Mouse (Mus musculus): ENCODE measurements at regions not wholly inside any gene's neighbourhood (a gene's known extent, or its start where the extent isn't known, plus 50 kb on each side); places are given as distances from the start of the nearest gene placed in this dataset.

DNA sequence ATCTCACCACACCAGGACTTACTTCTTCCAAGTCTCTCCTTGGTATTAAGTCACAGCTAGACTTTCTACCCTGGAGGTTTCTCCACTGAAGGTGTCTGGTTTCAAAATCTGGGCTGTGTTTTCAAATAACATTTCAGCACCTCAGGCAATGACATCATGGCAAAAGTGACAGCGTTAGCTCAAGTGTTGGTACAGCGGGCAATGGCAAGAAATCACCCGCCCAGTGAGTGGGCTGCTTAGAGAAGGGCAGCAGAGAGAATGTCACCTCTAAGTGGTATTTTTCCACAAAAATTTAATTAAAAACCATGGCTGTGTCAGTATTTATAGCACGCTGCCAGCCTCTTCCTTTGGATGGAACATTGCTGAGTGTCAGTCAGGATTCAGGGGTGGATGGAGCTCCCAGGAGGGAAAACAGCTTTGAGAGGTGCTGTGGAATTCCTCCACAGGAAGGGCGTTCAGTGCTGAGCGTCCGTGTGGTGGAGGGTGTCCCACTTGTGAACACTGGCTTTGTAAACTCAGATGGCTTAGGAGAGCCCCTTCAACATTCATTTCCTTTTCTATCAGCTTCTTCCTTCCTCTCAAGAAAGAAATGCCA lies 141.5 kb downstream of the Gas1 start:
- dilution Hi-C loops (cut with MboI; ENCODE audit: extremely low pct_ligation_motif_present, extremely low pct_unique_long_range_greater_than_20kb, low sequenced_read_pairs) = no loop called here

DNA sequence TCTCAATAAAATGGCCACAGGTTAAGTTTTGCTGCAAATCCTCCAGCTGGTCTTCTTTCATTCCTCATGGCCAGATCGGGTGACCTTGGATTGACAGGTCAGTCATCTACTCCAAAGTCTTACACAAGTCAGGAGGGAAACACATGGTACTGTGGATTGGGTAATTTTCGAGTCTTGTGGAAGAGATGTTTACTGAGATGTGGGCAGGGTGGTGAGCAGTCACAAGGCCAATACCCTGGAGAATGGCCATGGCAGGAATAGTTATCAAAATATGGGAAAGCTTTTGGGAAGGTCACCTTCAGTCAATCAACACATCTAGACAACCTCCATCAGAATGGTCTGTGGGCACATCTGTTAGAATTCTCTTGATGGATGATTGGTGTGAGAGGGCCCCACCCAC lies 144.0 kb downstream of the Gas1 start:
- Histone ChIP-seq H3K4me2 (ENCODE audit: insufficient read depth, low read depth, poor library complexity, severe bottlenecking) (no peak overlapping the region), H3K79me2 (replicated peaks; ENCODE audit: control insufficient read depth, extremely low read depth, insufficient read depth, poor library complexity, severe bottlenecking) (no peaks in the 10 kb centered on the region), H3K9me3 (replicated peaks; ENCODE audit: low read length) (peaks cover 85% of the 10 kb centered on the region), H3K4me1 (ENCODE audit: control insufficient read depth in 1 of 2, insufficient read depth in 2 of 2) (no peaks in the 10 kb centered on the region), H3K36me3 (replicated peaks in 1 of 2; ENCODE audit: control insufficient read depth in 1 of 2, insufficient read depth in 1 of 2, low read length in 1 of 2) (no peaks in the 10 kb centered on the region), H3K4me3 (replicated peaks in 1 of 3; ENCODE audit: low read depth in 2 of 3, low read length in 2 of 3, poor library complexity in 1 of 3) (no peak overlapping the region), H3K27me3 (replicated peaks) (no peaks in the 10 kb centered on the region), H3K9ac (ENCODE audit: insufficient read depth, low read depth) (no peak overlapping the region), H3K27ac (ENCODE audit: insufficient read depth, low read depth) (no peak overlapping the region)
- in situ Hi-C loops (cut with MboI; ENCODE audit: low pct_ligation_motif_present, low pct_unique_long_range_greater_than_20kb, low sequenced_read_pairs) (no loop called here), dilution Hi-C loops (cut with MboI; ENCODE audit: extremely low pct_ligation_motif_present, extremely low pct_unique_long_range_greater_than_20kb, low sequenced_read_pairs) (no loop called here)
- TF ChIP-seq GABPA (IDR thresholded peaks at IDR 0.05; ENCODE audit: insufficient replicate concordance, low read depth, low read length) (no peak), POLR2AphosphoS2 (IDR thresholded peaks at IDR 0.05; ENCODE audit: low read depth, low read length) (no peak), MAX (IDR thresholded peaks at IDR 0.05; ENCODE audit: low read length) (no peak), TBP (conservative IDR thresholded peaks at IDR 0.05; ENCODE audit: low read depth, low read length) (no peak), CTCF (conservative IDR thresholded peaks at IDR 0.05 in 1 of 2, IDR thresholded peaks at IDR 0.05 in 1 of 2; ENCODE audit: low read depth in 2 of 2, low read length in 2 of 2) (no peak)
- DNase-seq (ENCODE audit: extremely low read depth) = no peak

More for the DNA sequence above, 141.5 kb downstream of the Gas1 start:
- Histone ChIP-seq H3K9ac (ENCODE audit: insufficient read depth, low read depth) (no peak overlapping the region), H3K4me2 (ENCODE audit: insufficient read depth, low read depth, poor library complexity, severe bottlenecking) (no peak overlapping the region), H3K27me3 (replicated peaks) (no peaks in the 10 kb centered on the region), H3K36me3 (replicated peaks in 1 of 2; ENCODE audit: control insufficient read depth in 1 of 2, insufficient read depth in 1 of 2, low read length in 1 of 2) (no peaks in the 10 kb centered on the region), H3K79me2 (replicated peaks; ENCODE audit: control insufficient read depth, extremely low read depth, insufficient read depth, poor library complexity, severe bottlenecking) (no peaks in the 10 kb centered on the region), H3K27ac (ENCODE audit: insufficient read depth, low read depth) (no peak overlapping the region), H3K4me1 (ENCODE audit: control insufficient read depth in 1 of 2, insufficient read depth in 2 of 2) (no peaks in the 10 kb centered on the region), H3K9me3 (replicated peaks; ENCODE audit: low read length) (peaks cover 92% of the 10 kb centered on the region), H3K4me3 (replicated peaks in 1 of 3; ENCODE audit: low read depth in 2 of 3, low read length in 2 of 3, poor library complexity in 1 of 3) (no peak overlapping the region)
- DNase-seq (ENCODE audit: extremely low read depth) = no peak
- no peak for TF ChIP-seq USF2 (conservative IDR thresholded peaks at IDR 0.05; ENCODE audit: low read depth, low read length)
- TF ChIP-seq GABPA (IDR thresholded peaks at IDR 0.05; ENCODE audit: insufficient replicate concordance, low read depth, low read length) = no peak
- TF ChIP-seq JUN (IDR thresholded peaks at IDR 0.05; ENCODE audit: insufficient read depth, low read depth, low read length) = no peak
- TF ChIP-seq MAFK (IDR thresholded peaks at IDR 0.05; ENCODE audit: insufficient replicate concordance, low read length) = no peak
- no peak for TF ChIP-seq MEF2A (IDR thresholded peaks at IDR 0.05; ENCODE audit: borderline replicate concordance, low read depth, low read length)
- no peak for TF ChIP-seq MYC (IDR thresholded peaks at IDR 0.05; ENCODE audit: low read depth, low read length)
- no peak for TF ChIP-seq MAX (IDR thresholded peaks at IDR 0.05; ENCODE audit: low read length)
- TF ChIP-seq POLR2AphosphoS2 (IDR thresholded peaks at IDR 0.05; ENCODE audit: low read depth, low read length) = no peak
- TF ChIP-seq ZMIZ1 (IDR thresholded peaks at IDR 0.05; ENCODE audit: low read depth, low read length) = no peak
- TF ChIP-seq CTCF (conservative IDR thresholded peaks at IDR 0.05 in 1 of 2, IDR thresholded peaks at IDR 0.05 in 1 of 2; ENCODE audit: low read depth in 2 of 2, low read length in 2 of 2) = no peak
- no peak for TF ChIP-seq SMC3 (IDR thresholded peaks at IDR 0.05; ENCODE audit: low read depth, low read length)
- no peak for TF ChIP-seq IRF4 (IDR thresholded peaks at IDR 0.05; ENCODE audit: low read depth, low read length)
- TF ChIP-seq POLR2A (IDR thresholded peaks at IDR 0.05; ENCODE audit: low read depth, low read length) = no peak
- TF ChIP-seq UBTF (IDR thresholded peaks at IDR 0.05; ENCODE audit: low read depth, low read length) = no peak
- in situ Hi-C loops (cut with MboI; ENCODE audit: low pct_ligation_motif_present, low pct_unique_long_range_greater_than_20kb, low sequenced_read_pairs) = no loop called here

All from CH12.LX (cell line).